Mouse (Mus musculus) ovary, postnatal 14 days (tissue): ENCODE results near the gene Sf3b4.
"Not testable (repeated sequence)": the region's sequence is repeated elsewhere in the genome, so short reads cannot be mapped to it uniquely, and the experiment has no call there.

Source experiments
- DNase-seq: peaks from one replicate; pipeline ENCODE4 v3.0.0; 2022; ENCODE audit warnings: low spot score

Sf3b4 gene

DNA sequence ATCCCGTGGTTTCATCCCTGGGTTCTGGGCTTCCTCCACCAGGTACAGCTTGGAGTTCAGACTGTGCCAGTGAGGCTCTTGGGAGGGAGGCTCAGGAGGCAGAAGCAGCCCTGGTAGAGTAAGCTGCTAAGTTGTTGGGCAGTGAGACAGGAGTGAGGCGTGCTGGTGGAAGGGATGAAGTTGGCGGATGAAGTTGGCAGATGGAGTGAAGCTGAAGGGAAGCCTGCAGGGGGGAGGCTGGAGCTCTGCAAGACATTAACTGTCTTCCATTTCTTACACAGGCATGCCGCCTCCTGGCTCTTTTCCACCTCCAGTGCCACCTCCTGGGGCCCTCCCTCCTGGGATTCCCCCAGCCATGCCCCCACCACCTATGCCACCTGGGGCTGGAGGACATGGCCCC, 1.9 kb downstream of the Sf3b4 start:
- not testable (repeated sequence) for DNase-seq

DNA sequence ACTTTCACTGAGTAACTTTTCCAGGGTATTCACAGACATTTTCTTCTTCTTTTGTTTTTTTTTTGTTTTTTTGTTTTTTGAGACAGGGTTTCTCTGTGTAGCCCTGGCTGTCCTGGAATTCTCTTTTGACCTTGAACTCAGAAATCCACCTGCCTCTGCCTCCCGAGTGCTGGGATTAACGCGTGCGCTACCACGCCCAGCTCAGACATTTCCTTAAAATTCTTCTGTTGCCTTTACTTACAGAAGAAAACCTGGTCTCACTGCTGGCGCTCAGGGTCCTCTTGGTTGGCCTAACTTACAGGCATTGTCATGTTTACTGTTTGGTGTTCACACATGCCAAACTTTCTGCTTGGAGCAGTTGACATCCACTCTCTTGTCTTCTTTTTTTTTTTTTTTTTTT, 3.1 kb downstream of the Sf3b4 start:
- DNase-seq: no peak

DNA sequence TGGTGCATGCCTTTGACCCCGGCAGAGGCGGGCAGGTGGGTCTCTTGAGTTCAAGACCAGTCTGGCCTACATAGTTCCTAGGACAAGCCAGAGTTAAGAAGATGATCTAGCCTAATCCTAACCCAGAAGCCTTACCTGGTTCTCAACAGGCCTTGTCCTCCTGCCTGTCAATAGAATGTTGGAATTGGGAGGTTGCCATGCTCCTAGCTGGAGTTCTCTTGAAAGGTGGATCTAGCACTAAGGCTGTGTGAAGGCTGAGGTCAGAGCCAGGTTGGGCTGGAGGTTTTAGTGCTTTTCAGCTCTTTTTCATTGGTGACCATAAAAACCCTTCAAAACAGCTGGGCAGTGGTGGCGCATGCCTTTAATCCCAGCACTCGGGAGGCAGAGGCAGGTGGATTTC, 6.3 kb downstream of the Sf3b4 start:
- DNase-seq: no peak

DNA sequence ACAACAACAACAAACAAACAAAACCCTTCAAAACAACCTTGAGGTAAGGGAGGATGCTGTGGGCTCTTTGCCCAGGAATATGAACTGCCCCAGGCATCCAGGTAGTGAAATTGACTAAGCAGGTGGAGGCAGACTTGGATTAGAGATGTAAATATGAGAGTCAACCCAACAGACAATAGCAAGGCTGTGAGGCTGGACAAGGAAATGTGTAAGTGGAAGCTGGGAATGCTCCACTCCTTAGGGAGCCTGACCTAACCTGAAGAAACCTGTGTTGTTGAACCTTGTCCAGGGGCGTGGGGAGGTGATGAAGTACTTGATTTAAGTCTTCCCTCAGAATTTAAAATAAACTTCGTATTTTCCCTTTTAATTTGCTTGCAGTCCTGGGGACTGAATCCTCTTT, 6.8 kb downstream of the Sf3b4 start:
- DNase-seq: no peak

DNA sequence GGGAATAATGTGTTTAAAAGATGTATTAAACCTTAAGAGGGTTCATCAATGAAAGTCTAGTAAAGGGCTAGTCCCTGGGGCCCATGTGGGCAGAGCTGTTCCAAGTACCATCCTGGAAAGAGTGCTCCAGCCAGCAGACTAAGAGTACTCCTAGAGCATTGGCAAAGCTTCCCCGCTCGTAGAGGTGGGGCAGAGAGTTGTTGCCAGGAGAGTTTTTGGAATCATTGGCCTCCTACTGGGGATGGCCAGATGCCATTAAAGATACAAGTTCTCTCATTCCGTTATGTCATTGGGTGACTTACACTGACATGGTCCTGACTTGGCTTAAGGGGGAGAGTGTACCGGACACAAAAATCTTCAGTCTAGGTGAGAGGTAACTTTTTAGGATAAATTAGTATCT, 7.4 kb downstream of the Sf3b4 start:
- no peak for DNase-seq

DNA sequence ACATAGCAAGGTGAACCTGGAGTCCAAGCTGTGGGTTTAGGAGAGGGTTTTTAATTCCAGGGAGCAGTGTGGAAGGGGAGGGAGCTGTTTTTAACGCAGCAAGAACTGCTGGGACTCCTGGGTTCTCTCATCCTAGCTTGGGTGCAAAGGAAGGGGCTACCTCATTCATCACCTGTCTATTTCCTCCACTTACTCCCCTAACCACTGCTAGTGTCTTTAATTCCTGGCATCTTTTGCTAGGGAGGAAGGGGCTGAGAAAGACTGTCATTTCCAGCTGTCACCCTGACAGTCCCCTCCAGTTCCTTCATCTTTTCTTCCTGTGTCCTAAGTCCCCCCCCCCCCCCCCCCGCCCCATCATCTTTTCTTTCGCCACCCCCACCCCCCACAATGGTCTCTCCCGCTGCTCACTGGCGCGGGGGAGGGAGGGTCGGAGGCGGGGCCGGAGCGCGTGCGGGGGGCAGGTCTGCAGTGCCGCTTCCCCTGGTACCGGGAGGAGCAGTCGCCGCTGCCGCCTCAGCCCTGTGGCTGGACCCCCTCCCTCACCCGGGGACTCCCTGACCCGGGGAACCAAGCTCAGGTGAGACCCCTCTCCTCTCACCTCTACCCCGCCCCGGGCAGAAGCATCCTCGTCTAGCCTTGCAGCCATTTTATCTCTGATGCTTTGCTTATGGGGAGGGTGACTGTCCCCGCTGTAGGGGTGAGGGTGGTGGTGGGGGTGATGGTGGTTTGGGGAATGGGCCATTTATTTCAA, 8.8 kb downstream of the Sf3b4 start, which contains the start of gene Sv2a:
Gene Sv2a (plus strand): TSS at position 425 of the 751 bp plus-strand sequence.
- no peak for DNase-seq

DNA sequence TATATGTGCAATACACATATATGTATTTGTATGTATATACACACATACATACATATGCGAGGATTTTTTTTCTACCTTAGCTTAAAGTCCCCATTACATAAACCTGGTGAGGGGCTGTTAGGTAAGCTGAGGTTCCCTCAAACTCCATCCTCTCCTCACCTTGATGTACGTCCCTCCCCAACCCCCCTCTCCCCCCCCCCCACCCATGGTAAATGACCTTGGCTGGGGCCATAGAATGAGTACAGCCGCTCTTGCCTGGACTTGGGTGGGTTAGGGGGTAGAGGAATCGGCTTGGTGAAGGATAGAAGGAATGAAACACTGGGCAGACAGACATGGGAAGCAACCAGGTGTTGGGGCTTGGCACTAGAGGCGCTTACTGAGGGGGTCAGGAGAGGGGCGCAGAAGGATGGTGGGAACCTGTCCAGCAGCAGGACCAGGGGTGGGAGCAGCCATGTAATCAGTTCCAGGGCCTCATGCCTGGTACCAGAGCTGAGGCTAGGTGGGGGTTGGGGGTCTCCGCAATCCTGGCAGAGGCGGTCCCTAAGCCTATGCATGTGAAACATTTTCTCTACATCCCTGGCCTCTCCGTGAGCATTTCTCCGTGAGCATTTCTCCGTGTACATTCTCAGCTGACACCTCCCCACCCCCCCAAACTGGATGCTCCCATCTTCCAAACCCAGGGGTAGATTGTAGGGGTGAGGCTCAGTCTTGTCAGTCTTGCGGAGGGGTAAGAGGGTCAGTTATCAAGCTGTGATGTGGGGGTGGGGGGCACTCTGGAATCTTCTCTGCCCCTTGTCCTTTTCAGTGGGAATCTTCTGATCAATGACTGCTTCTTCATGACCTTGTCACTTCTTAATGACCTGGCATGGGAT, 9.6 kb downstream of the Sf3b4 start:
- no peak for DNase-seq

DNA sequence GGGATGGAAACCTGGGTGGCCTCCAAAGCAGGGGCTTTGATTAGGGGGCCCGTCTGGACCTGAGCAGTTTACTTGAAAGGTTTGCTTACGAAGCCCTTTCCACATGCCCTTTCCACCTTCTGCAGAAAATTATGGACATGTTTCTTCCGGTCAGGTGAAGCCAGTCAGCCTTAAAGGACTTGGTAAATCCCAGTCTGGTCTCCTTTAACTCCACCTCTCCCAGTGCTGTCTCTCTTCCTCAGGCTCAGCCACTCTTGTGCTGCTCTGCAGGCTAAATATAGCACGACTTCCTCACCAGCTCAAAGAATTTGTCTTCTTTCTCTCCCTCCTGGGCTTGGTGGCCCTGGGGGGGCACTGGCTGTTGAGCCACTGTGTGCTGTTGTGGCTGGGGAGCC, 10.2 kb downstream of the Sf3b4 start:
- no peak for DNase-seq

DNA sequence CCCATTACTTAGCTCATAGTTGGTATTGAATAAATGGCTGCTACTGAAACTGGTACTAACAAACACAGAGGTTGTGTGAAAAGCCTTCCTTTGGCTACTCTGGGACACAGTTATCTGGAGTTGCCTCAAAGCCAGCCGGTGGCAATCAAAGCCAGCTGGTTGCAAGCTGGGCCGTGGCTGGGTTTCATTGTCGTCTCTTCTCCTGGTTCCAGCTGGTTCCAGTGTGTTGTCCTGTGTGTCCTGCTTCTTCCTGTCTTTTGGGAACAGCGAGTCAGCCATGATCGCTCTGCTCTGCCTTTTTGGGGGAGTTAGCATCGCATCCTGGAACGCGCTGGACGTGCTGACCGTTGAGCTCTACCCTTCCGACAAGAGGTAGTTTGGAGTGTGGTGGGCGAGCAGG, 20.8 kb downstream of the Sf3b4 start:
- no peak for DNase-seq

DNA sequence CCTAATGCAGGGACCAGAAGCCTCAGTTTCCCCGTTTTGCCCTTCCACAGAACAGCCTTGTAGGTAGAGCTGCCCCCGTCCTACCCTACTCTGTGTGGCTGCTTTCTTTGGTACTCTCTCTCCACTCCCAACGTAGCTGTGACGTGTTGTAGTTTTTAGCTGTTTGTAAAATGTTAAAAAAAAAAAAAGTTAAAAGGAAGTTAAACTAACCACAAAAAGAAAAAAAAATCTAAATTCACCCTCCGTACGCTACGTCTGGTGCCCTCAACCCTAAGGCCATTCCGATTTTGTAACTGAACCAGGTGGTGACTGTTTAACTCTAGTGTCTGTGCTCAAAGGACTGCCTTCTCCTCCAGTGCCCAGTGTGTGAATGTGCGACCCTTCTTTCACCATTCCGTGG, 22.8 kb downstream of the Sf3b4 start:
- no peak for DNase-seq

DNA sequence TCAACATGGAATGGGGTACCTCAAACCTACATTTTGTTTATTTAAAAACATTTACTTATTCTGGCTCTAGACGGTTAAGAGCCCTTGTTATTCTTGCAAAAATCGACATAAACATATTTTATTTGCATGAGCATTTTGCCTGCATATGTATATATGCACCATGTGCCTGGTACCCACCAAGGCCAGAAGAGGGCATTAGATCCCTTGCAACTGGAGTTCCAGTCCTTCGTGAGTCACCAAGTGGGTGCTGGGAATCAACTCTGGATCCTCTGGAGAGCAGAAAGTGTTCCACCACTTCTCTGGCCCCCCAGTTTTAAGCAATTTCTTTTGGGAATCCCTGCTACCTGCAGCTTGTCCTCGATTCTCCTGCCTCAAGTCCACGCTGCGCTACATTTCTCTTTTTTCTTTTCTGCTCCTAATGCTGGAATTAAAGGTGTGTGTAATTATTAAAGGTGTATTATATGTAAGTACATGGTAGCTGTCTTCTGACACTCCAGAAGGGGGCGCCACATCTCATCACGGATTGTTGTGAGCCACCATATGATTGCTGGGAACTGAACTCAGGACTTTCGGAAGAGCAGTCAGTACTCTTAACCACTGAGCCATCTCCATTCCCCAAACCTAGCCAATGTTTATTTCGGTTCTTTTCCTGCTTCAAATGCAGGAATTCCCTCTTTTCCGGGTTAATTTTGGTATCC, 23.6 kb downstream of the Sf3b4 start:
- DNase-seq: no peak

DNA sequence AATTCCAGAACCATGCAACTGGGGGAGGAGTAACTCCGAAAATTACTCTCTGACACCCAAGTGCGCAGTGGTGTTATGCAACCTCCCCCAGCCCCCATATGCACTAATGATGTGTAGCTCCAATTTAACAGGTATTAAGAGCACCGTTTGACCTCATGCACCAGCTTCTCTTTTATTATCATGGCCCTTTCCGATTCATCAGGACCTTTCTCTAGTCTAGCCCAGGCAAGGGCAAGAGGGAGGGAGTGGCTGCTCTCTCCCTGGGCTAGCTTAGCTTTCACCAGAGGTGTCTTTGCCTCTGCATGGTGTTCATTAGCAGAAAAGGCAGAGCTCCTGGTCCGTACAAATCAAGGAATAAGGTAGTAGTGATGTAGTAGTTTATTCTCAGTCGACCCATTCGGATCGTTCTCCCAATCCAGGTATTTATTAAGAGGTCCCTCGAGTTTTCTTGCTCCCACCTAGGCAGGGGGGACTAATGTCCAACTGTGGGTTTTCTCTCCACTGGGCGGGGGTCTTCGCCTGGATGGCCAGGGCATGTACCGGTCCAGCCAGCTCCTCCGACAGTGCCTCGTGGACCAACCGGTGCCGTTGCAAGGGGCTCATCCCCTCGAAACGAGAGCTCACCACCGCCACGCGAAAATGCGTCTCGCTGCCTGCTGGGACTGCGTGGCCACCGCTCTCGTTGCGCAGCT, 24.5 kb downstream of the Sf3b4 start:
- no peak for DNase-seq

DNA sequence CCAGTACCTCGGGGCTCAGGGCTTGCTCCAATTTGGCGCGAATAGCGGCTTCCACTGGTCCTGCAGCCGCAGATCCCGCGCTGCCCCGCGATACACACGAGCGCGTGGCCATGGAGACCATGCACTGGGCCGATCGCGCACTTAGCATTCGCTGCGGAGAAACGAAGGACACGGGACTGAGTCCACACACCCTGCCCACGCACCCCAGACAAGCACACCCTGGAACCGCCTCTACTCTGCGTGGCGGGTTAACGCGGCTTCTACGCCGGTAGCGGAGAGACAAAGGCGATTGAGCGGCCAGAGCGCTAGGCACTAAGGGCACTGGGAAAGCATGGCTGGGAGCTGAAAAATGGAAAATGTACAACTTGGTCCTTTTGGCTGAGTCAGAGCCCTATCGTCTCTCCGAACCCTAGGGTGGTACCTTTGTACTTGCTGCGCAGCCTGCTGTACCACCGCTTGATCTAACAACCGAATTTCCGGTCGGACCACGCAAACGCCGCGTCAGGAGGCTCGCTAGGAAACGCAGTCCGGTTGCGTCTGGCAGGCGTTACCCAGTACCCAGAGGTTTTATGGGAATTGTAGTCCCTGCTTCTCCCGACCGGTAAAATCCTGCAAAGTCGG, 25.1 kb downstream of the Sf3b4 start:
- DNase-seq: peak; percentile 71

DNA sequence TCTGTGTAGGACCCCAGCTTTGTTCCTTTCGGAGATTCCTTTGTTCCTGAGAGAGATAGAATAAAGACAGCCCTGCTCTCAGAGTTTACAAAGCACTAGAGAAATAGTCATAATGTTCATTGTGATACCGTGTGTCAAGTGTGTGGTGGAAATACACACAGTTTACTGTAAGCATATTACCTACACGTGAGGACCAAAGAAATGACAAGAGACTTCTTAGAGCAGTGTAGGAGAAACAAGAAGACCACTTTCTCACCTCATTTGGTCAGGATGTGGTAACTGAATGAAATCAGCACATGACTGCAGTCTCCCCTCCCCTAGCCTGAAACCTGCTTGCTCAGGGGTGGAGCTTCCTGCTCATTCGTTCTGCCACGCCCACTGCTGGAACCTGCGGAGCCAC, 26.0 kb downstream of the Sf3b4 start:
- no peak for DNase-seq

DNA sequence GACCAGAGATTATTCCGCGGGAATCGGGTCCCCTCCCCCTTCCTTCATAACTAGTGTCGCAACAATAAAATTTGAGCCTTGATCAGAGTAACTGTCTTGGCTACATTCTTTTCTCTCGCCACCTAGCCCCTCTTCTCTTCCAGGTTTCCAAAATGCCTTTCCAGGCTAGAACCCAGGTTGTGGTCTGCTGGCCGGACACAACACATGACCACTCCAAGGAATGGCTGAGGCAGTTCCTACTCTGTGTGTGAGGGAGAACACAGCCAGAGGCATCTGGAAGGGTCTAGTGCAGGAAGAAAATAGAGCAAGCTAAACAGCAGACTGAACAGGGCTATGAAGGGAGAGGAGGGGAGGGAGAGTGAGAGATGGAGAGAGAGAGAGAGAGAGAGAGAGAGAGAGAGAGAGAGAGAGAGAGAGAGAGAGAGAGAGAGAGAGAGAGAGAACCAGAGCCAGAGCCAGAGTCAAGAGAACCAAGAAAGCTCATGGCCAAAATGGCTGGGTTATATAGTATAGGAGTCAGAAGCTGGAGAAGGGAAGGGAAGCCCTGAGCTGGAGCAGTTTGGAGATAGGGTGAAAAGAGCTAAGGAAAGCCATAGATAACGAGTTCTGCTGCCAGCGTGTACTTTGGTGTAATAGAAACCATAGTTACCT, 26.6 kb downstream of the Sf3b4 start:
- not testable (repeated sequence) for DNase-seq

DNA sequence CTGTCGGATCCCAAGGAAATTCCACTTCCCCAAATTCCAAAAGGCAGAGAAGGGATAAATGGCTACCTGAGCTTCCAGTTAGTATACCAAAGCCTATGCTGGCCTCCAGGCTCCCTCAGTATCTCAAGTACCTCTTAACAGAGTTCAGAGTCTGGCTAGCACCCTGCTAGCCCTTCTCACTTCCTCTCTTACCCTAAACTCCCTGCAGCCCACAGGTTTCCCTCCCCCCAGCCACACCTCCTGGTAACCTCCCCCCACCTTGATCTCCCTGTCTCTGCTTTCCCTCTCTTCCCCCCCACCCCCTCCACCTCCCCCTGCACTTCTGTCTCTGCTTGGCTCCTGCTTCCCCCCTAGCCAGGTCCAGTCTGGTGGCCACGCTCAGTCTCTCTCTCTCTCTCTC, 27.6 kb downstream of the Sf3b4 start:
- no peak for DNase-seq

DNA sequence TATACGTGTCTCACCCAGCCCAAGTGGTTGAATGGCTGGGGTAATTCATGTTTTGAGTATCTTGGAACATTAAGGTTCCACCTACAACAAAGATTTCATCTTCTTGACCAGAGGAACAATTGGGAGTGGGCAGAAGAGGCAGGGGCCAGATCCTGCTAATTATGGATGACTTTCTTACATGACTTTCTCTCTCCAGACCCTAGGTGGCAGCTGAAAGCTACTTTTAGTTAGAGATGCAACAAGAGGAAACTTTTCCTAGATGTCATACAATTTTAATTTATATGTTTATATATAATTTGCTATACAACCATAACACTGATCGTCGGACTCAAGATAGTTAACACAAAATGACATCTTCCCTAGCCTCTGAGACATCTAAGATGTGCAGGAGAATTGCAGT, 35.7 kb downstream of the Sf3b4 start:
- no peak for DNase-seq

DNA sequence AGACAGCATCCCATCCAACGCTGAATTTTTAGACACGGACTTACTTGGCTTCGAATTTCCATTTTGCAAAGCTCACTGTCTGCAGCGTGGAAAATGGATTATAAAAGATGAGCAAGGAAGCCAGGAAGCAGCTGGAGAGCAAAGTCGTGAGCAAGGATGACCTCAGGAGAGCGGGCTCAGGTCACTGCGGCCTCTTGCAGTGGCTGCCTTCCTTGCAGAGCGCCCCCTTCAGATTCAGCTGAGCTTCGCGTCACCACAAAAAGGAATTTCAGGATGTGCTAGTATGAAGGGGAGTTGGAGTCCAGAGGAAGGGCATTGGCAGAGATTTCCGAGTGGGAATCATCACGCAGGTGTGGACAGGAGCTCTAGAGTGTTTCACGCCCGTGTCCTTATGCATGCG, 37.1 kb downstream of the Sf3b4 start:
- DNase-seq: no peak

DNA sequence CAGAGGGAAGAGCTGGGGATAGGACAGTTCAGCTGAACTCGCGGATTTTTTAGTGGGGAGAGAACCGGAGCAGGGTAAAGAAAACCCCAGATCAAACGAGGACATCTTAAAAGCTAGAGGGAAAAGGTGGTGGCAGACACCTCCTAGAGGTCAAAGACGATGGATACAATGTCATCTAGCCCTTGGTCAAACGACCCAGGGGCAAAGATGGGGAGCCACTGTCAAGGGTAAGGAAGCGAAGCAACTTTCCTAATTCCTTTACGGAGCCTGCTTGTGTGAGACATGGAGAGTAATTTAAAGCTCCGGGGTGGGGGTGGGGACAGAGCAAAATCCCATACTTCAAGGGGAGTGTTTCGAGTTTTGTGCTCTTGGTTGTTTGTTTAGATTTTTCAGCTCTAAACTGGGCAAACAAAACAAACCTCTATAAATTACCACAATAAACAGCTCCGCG, 47.1 kb downstream of the Sf3b4 start:
- DNase-seq: no peak

DNA sequence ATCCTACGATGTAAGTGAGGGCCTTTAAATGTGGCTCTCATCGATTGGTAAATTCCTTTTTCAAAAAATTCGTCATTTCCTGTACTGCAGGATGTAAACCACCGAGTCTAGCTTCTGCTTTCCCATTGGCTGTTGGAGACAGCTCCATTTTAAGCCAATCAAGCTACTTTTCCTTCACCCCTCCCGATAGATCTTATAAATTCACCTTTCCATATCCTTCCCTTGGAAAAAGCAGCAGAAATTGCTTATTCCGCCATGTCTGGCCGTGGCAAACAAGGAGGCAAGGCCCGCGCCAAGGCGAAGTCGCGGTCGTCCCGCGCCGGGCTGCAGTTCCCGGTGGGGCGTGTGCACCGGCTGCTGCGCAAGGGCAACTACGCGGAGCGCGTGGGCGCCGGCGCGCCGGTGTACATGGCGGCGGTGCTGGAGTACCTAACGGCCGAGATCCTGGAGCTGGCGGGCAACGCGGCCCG, 47.6 kb downstream of the Sf3b4 start, which contains the start of the genes Bola1 and Hist2h2ab:
Gene Bola1 (minus strand): TSS at position 49 of the 470 bp plus-strand sequence.
Gene Hist2h2ab (plus strand): TSS at position 205 of the 470 bp plus-strand sequence.
- peak; percentile 63 for DNase-seq
